Mouse (Mus musculus) hindbrain, embryonic 15.5 days (tissue): Measurements from ENCODE around the gene Pitpnm2. TPM values are rescaled to one million over a fixed set of nuclear protein-coding genes. Genes with fewer than 3 reads are reported as not detected.

Source experiments
- ATAC-seq: fragments of 200-750 bp; cut with Nextera tagmentation; 2 replicates; pipeline ENCODE4 v1.8.0; 2017; ENCODE audit warnings: low read depth, moderate number of reproducible peaks, moderate TSS enrichment; ENCODE audit not compliant: low FRiP score
- H3K27ac ChIP-seq: fragments of 300-500 bp; sonication (generic); replicated peaks from 2 replicates; pipeline ENCODE4 v1.5.1; 2015; ENCODE audit warnings: mild to moderate bottlenecking, inconsistent platforms
- H3K27me3 ChIP-seq: fragments of 300-500 bp; sonication (generic); 2 replicates; pipeline ENCODE4 v1.6.1; 2015; ENCODE audit warnings: control low read depth, inconsistent platforms
- H3K36me3 ChIP-seq: fragments of 300-500 bp; sonication (generic); 2 replicates; pipeline ENCODE4 v1.6.1; 2015; ENCODE audit warnings: control low read depth, inconsistent platforms
- H3K4me1 ChIP-seq: fragments of 300-500 bp; sonication (generic); replicated peaks from 2 replicates; pipeline ENCODE4 v1.6.1; 2015; ENCODE audit warnings: control low read depth, inconsistent platforms
- H3K4me2 ChIP-seq: fragments of 300-500 bp; sonication (generic); 2 replicates; pipeline ENCODE4 v1.6.1; 2015; ENCODE audit warnings: moderate library complexity, mild to moderate bottlenecking, inconsistent platforms
- H3K4me3 ChIP-seq: fragments of 300-500 bp; sonication (generic); 2 replicates; pipeline ENCODE4 v1.5.1; 2015; ENCODE audit warnings: mild to moderate bottlenecking, inconsistent platforms
- H3K9ac ChIP-seq: fragments of 300-500 bp; sonication (generic); 2 replicates; pipeline ENCODE4 v1.6.1; 2015; ENCODE audit warnings: inconsistent platforms
- H3K9me3 ChIP-seq: fragments of 300-500 bp; sonication (generic); 2 replicates; pipeline ENCODE4 v1.6.1; 2016; ENCODE audit warnings: control low read depth, inconsistent platforms
- WGBS: fragments of 180-500 bp; shearing (Covaris S2); methylation state at CpG from one replicate; pipeline ENCODE4 v1.1.7; 2015; 5-methylcytosine and 5-hydroxymethylcytosine counted together
- polyA plus RNA-seq: library from polyadenylated mRNA; unstranded; fragments of >200 nt; fragmentation: Nextera tagmentation; extraction: Ambion mirVana; gene quantifications from 2 replicates; pipeline ENCODE4 v1.2.1, GENCODE M21; 2015

The Pitpnm2 gene
- polyA plus RNA-seq, 1 experiment from 2014 or later, result 10.8 TPM

DNA sequence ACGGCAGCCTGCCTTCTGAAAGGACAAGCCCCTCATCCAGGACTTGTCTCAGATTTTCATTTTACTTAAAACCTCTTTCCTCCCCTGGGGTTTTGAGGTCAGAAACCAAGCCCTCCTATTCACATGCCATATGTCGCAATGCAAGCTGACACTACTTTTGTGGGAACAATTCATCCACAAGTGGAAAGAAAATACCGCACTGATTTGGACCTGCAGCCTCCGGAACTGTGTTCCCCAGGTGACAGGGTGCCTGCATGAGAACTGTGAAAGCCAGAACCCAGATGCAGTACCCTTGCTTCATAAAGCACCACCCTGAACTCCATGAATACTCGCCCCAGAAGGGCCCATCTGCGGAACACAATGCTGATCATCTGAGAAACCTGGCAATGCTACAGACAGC is 22.4 kb downstream of the Pitpnm2 start:
- Histone ChIP-seq H3K36me3 (no peaks in the 10 kb centered on the region), H3K27me3 (no peaks in the 10 kb centered on the region), H3K4me1 (peaks cover 16% of the 10 kb centered on the region), H3K4me3 (no peak overlapping the region), H3K9ac (no peak overlapping the region), H3K27ac (no peak overlapping the region), H3K9me3 (no peaks in the 10 kb centered on the region), H3K4me2 (no peak overlapping the region)
- no peak for ATAC-seq
- WGBS, result 50% methylated on average over 6 of the region's 6 CpGs

DNA sequence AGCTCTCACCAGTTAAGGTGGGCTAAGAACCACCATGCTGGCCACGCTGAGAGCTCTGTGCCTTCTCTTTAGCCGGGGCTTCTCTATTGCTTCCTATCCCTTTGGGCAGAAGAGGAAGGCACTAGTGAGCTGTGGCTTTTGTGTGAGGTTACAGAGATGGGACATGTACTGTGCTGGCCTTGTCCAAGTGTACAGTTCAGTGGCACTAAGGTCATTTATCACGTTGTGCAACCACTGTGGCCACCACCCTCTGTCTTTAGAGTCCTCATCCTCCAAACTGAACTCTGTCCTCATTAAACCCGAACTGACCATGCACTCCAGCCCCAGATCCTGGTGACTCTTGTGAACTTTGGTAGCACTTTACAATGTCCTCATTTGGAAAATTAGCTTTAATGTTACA is 23.1 kb downstream of the Pitpnm2 start:
- no peak overlapping the region for H3K4me2 ChIP-seq
- no peak overlapping the region for H3K9ac ChIP-seq
- ATAC-seq, result no peak
- whole genome bisulfite sequencing, result 86% methylated on average over 4 of the region's 4 CpGs
- H3K4me3 ChIP-seq, result no peak overlapping the region
- no peaks in the 10 kb centered on the region for H3K27me3 ChIP-seq
- no peaks in the 10 kb centered on the region for H3K9me3 ChIP-seq
- H3K4me1 ChIP-seq, result peaks cover 18% of the 10 kb centered on the region
- H3K36me3 ChIP-seq, result no peaks in the 10 kb centered on the region
- H3K27ac ChIP-seq, result no peak overlapping the region

DNA sequence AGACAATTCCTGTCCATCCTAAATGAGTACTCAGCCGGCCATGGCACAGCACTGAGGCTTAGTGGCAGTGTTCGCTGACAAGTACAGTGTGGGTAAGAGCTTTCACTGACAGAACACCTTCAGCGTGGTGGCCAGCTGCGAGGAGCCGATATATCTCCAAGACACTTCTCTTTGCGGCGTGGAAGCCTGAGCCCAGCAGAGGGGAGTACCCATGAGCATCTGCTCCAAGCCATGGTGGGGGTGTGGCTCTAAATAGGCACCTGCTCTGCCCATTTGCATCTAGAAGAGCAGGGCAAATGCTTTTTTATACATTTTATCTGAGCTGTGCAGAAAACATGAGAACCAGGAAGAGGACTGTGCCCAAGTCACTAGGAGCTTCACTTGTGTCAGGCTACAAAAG is 23.7 kb downstream of the Pitpnm2 start:
- Histone ChIP-seq H3K27me3 (no peaks in the 10 kb centered on the region), H3K36me3 (no peaks in the 10 kb centered on the region), H3K27ac (no peak overlapping the region), H3K4me3 (no peak overlapping the region), H3K4me1 (peaks cover 24% of the 10 kb centered on the region), H3K4me2 (no peak overlapping the region), H3K9ac (no peak overlapping the region), H3K9me3 (no peaks in the 10 kb centered on the region)
- WGBS, result 89% methylated on average over 7 of the region's 7 CpGs
- no peak for ATAC-seq

DNA sequence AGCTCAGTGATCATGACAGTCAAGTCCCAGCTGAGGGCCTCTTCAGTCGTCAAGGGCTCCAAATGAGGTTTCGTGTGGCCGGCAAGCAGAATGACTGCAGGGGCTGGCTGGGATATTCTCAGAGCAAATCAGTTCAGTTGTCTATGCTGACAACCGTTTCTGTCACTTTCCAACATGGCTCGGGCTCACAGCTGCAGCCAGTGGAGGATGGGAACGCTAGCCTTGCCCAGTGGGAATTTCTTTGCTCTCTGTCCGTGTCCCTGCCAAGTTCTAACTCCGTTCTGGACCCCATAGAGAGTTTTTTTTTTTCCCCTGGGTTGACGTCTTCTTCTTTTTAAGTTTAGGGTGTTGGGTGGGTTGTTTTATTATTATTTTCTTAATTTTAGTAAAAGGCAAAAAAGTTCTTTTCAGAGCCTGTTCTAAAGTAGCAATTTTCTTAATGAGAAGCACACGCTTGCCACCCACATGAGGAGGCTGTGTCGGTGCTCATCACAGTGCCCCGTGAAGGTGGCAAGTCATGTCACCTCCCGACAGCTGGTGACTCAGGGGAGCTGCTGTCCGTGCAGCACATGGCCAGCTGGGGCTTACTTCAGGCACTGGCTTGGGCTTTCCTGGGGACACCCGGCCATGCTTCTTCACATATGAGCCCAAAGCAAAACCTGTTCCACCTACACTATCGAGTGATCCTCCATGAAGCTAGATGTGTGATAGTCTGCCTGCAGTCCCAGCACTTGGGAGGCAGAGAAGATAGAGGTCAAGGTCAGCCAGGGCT is 25.1 kb downstream of the Pitpnm2 start:
- WGBS, result 49% methylated on average over 16 of the region's 16 CpGs
- no peaks in the 10 kb centered on the region for H3K36me3 ChIP-seq
- H3K27me3 ChIP-seq, result no peaks in the 10 kb centered on the region
- peaks cover 33% of the 10 kb centered on the region for H3K4me1 ChIP-seq
- H3K9ac ChIP-seq, result no peak overlapping the region
- no peaks in the 10 kb centered on the region for H3K9me3 ChIP-seq
- H3K27ac ChIP-seq, result no peak overlapping the region
- ATAC-seq, result no peak
- no peak overlapping the region for H3K4me2 ChIP-seq
- H3K4me3 ChIP-seq, result no peak overlapping the region

DNA sequence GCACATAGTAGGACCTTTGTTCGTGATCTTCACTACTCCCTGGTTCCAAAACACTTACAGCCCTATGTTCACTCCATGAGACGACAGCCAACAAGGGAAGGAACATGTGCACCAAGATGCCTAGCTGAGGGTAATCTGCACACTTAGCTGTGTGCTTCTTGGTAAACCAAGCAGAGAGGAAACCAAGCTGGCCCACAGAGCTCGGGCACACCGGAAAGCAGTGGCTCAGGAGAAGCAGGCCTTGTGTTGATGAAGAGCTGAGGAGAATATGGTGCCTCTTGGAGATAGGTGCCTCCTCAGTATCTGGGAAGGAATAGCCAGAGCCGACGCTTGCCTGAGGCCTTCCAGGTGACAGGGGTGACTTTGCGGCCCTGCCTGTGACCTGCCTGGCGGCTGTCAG is 26.0 kb downstream of the Pitpnm2 start:
- Histone ChIP-seq H3K4me1 (peaks cover 40% of the 10 kb centered on the region), H3K4me2 (no peak overlapping the region), H3K9me3 (no peaks in the 10 kb centered on the region), H3K4me3 (no peak overlapping the region), H3K36me3 (no peaks in the 10 kb centered on the region), H3K27me3 (no peaks in the 10 kb centered on the region), H3K9ac (no peak overlapping the region), H3K27ac (no peak overlapping the region)
- WGBS, result 90% methylated on average over 8 of the region's 8 CpGs
- no peak for ATAC-seq

DNA sequence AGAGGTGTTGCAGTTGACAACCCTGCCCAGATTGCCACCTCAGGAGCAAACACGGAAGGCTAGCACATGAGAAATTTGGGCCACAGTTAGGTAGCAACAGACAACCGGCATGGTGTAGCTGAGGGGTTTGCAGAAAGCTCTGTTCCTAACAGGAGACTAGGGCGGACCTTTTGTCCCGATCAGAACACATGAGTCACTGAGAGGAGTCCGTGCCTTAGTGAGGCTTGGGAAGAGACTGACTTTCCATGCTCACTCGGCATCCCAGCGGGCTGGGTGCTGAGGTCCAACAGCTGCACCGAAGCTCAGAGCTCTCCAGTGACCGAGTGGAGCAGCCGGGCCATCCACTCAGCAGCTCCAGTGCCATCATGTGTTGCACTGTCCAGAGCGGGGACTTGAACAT is 26.9 kb downstream of the Pitpnm2 start:
- no peak overlapping the region for H3K27ac ChIP-seq
- H3K9me3 ChIP-seq, result no peaks in the 10 kb centered on the region
- H3K36me3 ChIP-seq, result no peaks in the 10 kb centered on the region
- no peaks in the 10 kb centered on the region for H3K27me3 ChIP-seq
- ATAC-seq, result no peak
- no peak overlapping the region for H3K4me2 ChIP-seq
- H3K4me3 ChIP-seq, result no peak overlapping the region
- no peak overlapping the region for H3K9ac ChIP-seq
- 94% methylated on average over 11 of the region's 11 CpGs for WGBS
- H3K4me1 ChIP-seq, result peaks cover 44% of the 10 kb centered on the region

DNA sequence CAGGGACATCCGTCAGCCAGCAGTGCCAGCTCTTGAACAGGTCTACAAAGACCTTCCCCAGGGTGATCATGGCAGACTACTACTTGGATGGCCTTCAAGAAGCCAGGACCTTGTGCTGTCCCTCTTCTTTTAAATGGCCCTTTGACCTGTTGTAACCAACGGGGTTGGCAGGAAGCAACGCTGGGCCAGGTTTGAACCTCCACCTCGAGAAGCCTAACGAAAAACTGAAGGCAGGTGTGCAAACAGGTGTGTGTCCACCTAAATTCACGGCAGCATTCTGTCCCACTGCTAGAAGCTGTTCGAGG is 27.9 kb downstream of the Pitpnm2 start:
- Histone ChIP-seq H3K36me3 (no peaks in the 10 kb centered on the region), H3K4me2 (no peak overlapping the region), H3K4me3 (no peak overlapping the region), H3K9ac (no peak overlapping the region), H3K27ac (no peak overlapping the region; the same call in 1 of the 2 replicates), H3K4me1 (peaks cover 41% of the 10 kb centered on the region), H3K27me3 (no peaks in the 10 kb centered on the region), H3K9me3 (no peaks in the 10 kb centered on the region)
- 0 out of 2 replicates have a peak, but pooled peaks have one; percentile 20 for ATAC-seq
- WGBS, result 81% methylated on average over 7 of the region's 7 CpGs

DNA sequence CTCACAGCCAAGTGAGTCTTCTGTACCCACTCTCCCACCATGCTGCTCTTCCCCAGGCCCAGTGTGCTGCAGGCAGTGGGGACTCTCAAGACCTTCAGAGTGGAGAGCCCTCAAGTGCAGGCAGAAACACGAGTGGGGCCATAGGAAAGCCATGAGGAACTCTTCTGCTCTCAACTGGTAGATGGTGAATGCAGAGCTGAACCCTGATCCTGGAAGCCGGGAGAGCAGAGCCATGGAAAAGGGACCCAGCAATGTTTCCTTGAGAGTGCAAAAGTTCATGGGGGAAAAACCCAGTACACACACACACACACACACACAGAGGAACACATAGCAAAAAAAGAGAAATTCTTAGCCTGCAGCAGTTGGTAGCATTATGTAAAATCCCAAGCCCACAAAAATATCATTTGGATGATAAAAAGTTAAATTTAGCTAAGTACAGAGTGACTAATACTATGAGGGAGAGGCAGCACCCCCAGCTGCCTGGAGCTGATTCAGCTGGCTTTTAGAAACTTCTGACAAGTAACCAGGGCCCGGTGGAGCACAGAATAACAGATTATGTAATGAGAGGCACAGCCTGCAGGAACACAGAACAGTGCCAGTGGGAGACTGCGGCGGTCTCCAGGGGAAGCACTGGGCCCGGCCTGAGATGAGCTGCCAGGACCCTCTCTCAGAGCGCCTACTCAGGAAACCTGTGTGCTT is 28.4 kb downstream of the Pitpnm2 start:
- Histone ChIP-seq H3K9me3 (no peaks in the 10 kb centered on the region), H3K27me3 (no peaks in the 10 kb centered on the region), H3K4me1 (peaks cover 41% of the 10 kb centered on the region), H3K9ac (no peak overlapping the region), H3K4me3 (no peak overlapping the region), H3K27ac (peak overlapping the region; percentile 29; the same call in 1 of the 2 replicates), H3K36me3 (no peaks in the 10 kb centered on the region), H3K4me2 (no peak overlapping the region)
- WGBS, result 62% methylated on average over 7 of the region's 7 CpGs
- 0 out of 2 replicates have a peak, but pooled peaks have one; percentile 49 for ATAC-seq

DNA sequence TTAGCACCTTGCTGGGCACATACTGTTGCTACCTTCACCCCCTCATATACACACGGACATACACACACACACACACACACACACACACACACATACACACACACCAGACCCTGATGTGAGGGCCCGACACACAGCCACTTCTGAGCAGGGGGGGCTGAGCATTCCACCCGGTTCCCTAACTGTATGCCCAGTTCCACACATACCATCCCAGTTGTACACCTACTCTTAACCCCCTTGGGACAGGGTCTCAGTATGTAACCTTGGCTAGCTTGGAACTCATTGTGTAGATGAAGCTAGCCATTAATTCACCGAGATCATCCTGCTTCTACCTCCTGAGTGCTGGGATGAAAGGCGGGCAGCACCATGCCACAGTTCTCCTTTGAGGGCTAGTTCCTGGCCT is 29.0 kb downstream of the Pitpnm2 start:
- H3K27ac ChIP-seq, result peak overlapping the region; percentile 29; the same call in 1 of the 2 replicates

DNA sequence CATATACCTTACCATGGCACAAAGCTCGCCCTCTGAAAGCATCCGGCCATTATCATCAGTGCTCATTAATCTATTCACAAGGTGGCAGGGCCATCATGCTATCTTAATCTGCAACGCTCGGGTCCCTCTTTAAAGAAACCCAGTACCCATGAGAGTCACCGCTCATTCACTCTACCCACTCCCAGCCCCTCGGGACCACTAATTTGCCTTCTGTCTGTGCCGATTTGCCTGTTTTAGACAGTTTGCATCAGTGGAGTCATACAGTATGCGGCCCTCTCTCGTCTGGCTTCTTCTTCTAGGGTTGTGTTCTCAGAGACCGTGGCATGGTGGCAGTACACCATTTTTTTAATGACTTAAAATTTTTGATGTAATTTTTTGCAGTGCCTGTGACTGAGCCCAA is 30.1 kb downstream of the Pitpnm2 start:
- no peak overlapping the region for H3K27ac ChIP-seq
- ATAC-seq, result no peak

More for the DNA sequence above, 29.0 kb downstream of the Pitpnm2 start:
- Histone ChIP-seq H3K4me1 (peaks cover 41% of the 10 kb centered on the region), H3K9me3 (no peaks in the 10 kb centered on the region), H3K27me3 (no peaks in the 10 kb centered on the region), H3K4me3 (no peak overlapping the region), H3K36me3 (no peaks in the 10 kb centered on the region), H3K4me2 (no peak overlapping the region), H3K9ac (no peak overlapping the region)
- WGBS, result 94% methylated on average over 5 of the region's 5 CpGs
- no peak for ATAC-seq

DNA sequence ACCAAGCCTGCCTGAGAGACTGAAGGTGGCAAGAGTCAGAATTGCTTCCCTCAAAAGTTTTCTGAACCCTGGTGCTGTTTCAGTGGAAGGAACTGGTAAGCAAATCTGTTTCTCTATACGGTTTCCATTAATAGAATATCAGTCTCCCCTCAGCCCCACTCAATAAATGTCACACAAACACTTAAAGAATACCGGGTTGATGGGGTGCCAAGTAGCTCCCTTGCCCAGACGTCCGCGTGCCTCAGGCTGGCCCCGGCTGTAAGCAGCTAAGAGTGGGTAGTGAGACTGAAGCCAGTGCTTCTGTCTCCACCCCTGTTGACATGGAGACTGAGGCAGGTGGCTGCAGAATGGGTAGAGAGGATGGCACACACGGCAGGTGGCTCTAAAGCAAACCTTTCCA is 30.6 kb downstream of the Pitpnm2 start:
- Histone ChIP-seq H3K27ac (no peak overlapping the region), H3K4me1 (peaks cover 36% of the 10 kb centered on the region), H3K4me2 (no peak overlapping the region), H3K4me3 (no peak overlapping the region), H3K27me3 (no peaks in the 10 kb centered on the region), H3K36me3 (no peaks in the 10 kb centered on the region), H3K9me3 (no peaks in the 10 kb centered on the region), H3K9ac (no peak overlapping the region)
- 42% methylated on average over 7 of the region's 7 CpGs for WGBS
- ATAC-seq, result no peak

More for the DNA sequence above, 30.1 kb downstream of the Pitpnm2 start:
- no peaks in the 10 kb centered on the region for H3K36me3 ChIP-seq
- WGBS, result 50% methylated on average over 10 of the region's 10 CpGs
- no peaks in the 10 kb centered on the region for H3K9me3 ChIP-seq
- H3K9ac ChIP-seq, result no peak overlapping the region
- H3K4me3 ChIP-seq, result no peak overlapping the region
- no peaks in the 10 kb centered on the region for H3K27me3 ChIP-seq
- H3K4me2 ChIP-seq, result no peak overlapping the region
- H3K4me1 ChIP-seq, result peaks cover 41% of the 10 kb centered on the region

DNA sequence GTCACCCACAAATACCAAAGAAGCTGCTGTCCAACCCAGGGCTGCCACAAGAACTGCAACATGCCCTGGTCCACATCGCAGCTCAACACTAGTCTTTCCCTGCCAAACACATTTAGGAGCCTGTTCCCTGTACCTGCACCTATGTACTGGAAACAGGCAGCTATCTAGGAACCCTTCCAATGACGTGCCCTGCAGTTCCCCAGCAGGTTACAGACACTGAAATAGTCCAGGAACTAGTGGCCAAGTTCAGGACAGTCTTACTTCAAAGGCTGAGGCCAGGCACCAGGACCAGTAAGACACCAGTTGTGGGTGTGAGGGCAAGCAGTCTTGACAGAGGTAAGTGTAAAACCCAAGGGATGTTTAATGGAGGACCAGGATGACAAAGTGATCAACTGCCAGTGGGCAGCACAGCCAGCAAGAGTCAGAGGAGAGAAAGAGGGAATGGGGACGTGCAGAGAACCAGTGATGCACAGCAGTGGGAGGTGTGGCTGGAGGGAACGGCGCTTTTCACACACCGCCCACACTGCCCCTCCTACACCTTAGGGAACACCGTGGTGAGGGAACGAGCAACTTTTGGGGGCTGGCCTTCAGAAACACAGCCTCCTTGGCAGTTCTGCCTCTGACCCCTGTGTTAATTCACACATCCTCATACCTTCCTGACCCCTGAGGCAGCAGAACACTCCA is 31.9 kb downstream of the Pitpnm2 start:
- H3K36me3 ChIP-seq, result no peaks in the 10 kb centered on the region
- H3K27me3 ChIP-seq, result no peaks in the 10 kb centered on the region
- ATAC-seq, result no peak
- no peak overlapping the region for H3K4me3 ChIP-seq
- H3K4me2 ChIP-seq, result no peak overlapping the region
- H3K4me1 ChIP-seq, result peaks cover 36% of the 10 kb centered on the region
- H3K9me3 ChIP-seq, result no peaks in the 10 kb centered on the region
- H3K9ac ChIP-seq, result no peak overlapping the region
- WGBS, result 55% methylated on average over 8 of the region's 8 CpGs
- H3K27ac ChIP-seq, result no peak overlapping the region
